Mouse (Mus musculus): ENCODE data around the gene Hspa1b. TPM values are rescaled to one million over a fixed set of nuclear protein-coding genes. Genes with fewer than 3 reads are reported as not detected.

Gene Hspa1b
- total and polyA plus RNA-seq, 3 experiments = 2.9 to 11.2 (median 6.3) TPM

DNA sequence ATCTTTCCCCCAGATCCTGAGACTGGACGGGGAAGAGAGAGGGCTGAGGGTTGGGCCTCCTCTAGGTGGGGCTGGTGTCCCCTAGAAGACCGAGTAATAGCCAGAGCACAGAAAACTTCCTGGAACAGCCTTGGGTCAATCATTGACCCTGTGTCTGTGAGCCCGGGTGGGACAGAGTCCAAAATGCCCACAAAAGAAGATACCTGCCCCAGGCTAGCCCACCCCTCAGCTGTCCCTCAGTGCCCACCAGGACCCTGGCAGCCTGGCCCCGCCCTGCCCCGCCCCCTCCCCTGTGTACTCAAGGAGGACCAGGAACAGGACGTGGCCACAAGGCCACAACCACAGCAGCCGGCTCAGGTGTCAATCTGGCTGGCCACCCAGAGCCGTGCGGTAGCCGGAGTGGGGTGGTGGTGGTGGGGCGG is 43.6 kb downstream of the Hspa1b start:
- H3K36me3 ChIP-seq (ENCODE audit: control insufficient read depth, insufficient read depth, low read length) = no peaks in the 10 kb centered on the region
- H3K4me3 ChIP-seq = no peak overlapping the region
- H3K79me2 ChIP-seq (replicated peaks; ENCODE audit: control insufficient read depth, insufficient read depth, low read length) = no peaks in the 10 kb centered on the region
- 34% methylated on average over 11 of the region's 11 CpGs for WGBS
- H3K27me3 ChIP-seq (ENCODE audit: control insufficient read depth, insufficient read depth, low read length) = no peaks in the 10 kb centered on the region
- H3K4me1 ChIP-seq (ENCODE audit: control insufficient read depth, insufficient read depth, low read length) = no peaks in the 10 kb centered on the region
- no peak overlapping the region for H3K27ac ChIP-seq
- intact Hi-C loops (cut with DNase I) = no loop called here
- no peak overlapping the region for H3K9ac ChIP-seq (ENCODE audit: low read depth, low read length)
- peak in 1 of 2 experiments; percentile 18 for DNase-seq
- no peak for TF ChIP-seq EP300 (IDR thresholded peaks at IDR 0.05; ENCODE audit: insufficient read depth, low read depth, low read length)
- TF ChIP-seq CTCF (IDR thresholded peaks at IDR 0.05) = peak; percentile 51

GRCm38 (mm10) chr17:34913930-34914665 is 44.9 kb downstream of the Hspa1b start, which contains the start of gene Slc44a4:
Slc44a4 (plus strand) TSS chr17:34914466.
- no peak within 1 kb of the TSS for H3K4me3 ChIP-seq
- no peaks in the 10 kb centered on the region for H3K4me1 ChIP-seq (ENCODE audit: control insufficient read depth, insufficient read depth, low read length)
- DNase-seq = no peak
- H3K79me2 ChIP-seq (replicated peaks; ENCODE audit: control insufficient read depth, insufficient read depth, low read length) = no peaks in the 10 kb centered on the region
- no peak within 1 kb of the TSS for H3K27ac ChIP-seq
- no peak for TF ChIP-seq POLR2A (IDR thresholded peaks at IDR 0.05; ENCODE audit: insufficient read depth, low read depth, low read length)
- TF ChIP-seq CTCF (IDR thresholded peaks at IDR 0.05) = no peak
- TF ChIP-seq EP300 (IDR thresholded peaks at IDR 0.05; ENCODE audit: insufficient read depth, low read depth, low read length) = no peak
- no peaks in the 10 kb centered on the region for H3K27me3 ChIP-seq (ENCODE audit: control insufficient read depth, insufficient read depth, low read length)
- WGBS = 51% methylated on average over 18 of the region's 18 CpGs
- intact Hi-C loops (cut with DNase I) = no loop called here
- no peaks in the 10 kb centered on the region for H3K36me3 ChIP-seq (ENCODE audit: control insufficient read depth, insufficient read depth, low read length)
- no peak within 1 kb of the TSS for H3K9ac ChIP-seq (ENCODE audit: low read depth, low read length)

- intact Hi-C loops (cut with DNase I) = loop anchor here (1.0 kb wide), 1 partner anchor 56 kb away; no protein-coding TSS in a partner anchor
- no peak for TF ChIP-seq POLR2A (IDR thresholded peaks at IDR 0.05; ENCODE audit: insufficient read depth, low read depth, low read length)
- peak; percentile 78; the same call in 1 of the 2 replicates for TF ChIP-seq EP300 (IDR thresholded peaks at IDR 0.05; ENCODE audit: insufficient read depth, low read depth, low read length)
- peak; percentile 87 for TF ChIP-seq CTCF (IDR thresholded peaks at IDR 0.05)
- Histone ChIP-seq H3K4me3 (no peak overlapping the region), H3K9ac (ENCODE audit: low read depth, low read length) (no peak overlapping the region), H3K36me3 (ENCODE audit: control insufficient read depth, insufficient read depth, low read length) (no peaks in the 10 kb centered on the region), H3K79me2 (replicated peaks; ENCODE audit: control insufficient read depth, insufficient read depth, low read length) (no peaks in the 10 kb centered on the region), H3K27ac (no peak overlapping the region), H3K4me1 (ENCODE audit: control insufficient read depth, insufficient read depth, low read length) (no peaks in the 10 kb centered on the region), H3K27me3 (ENCODE audit: control insufficient read depth, insufficient read depth, low read length) (no peaks in the 10 kb centered on the region)
- DNase-seq = peak; percentile 74 to 84
- WGBS = 56% methylated on average over 5 of the region's 5 CpGs
Observed at GRCm38 (mm10) chr17:34911945-34912351, 47.1 kb downstream of the Hspa1b start.

DNA sequence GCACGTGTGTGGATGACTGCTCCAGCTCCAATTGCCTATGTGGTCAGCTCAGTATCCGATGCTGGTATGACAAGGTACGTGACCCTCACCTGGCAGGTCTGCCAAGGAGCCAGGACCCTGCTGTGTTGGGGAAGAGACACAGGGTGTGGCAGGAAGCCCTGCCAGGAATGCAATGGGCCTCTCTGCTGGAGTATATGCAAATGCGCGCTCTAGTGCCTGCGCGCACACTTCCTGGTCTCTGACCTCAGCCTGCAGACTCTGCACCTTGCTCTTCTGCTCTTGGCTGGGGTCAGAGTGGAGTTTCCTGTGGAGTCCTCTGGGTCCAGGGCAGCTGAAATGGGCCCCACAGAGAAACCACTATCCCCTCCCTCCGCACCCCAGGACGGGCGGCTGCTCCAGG is 48.1 kb downstream of the Hspa1b start:
- TF ChIP-seq POLR2A (IDR thresholded peaks at IDR 0.05; ENCODE audit: insufficient read depth, low read depth, low read length) (no peak), EP300 (IDR thresholded peaks at IDR 0.05; ENCODE audit: insufficient read depth, low read depth, low read length) (no peak), CTCF (IDR thresholded peaks at IDR 0.05) (no peak)
- Histone ChIP-seq H3K36me3 (ENCODE audit: control insufficient read depth, insufficient read depth, low read length) (no peaks in the 10 kb centered on the region), H3K27ac (no peak overlapping the region), H3K27me3 (ENCODE audit: control insufficient read depth, insufficient read depth, low read length) (no peaks in the 10 kb centered on the region), H3K9ac (ENCODE audit: low read depth, low read length) (no peak overlapping the region), H3K79me2 (replicated peaks; ENCODE audit: control insufficient read depth, insufficient read depth, low read length) (no peaks in the 10 kb centered on the region), H3K4me3 (no peak overlapping the region), H3K4me1 (ENCODE audit: control insufficient read depth, insufficient read depth, low read length) (no peaks in the 10 kb centered on the region)
- intact Hi-C loops (cut with DNase I) = no loop called here
- 83% methylated on average over 10 of the region's 10 CpGs for WGBS
- DNase-seq = no peak

Other genes with a start within 250 kb of the Hspa1b start
Only the 30 nearest of the 42 such genes appear.
- not detected for gene Cyp21a1, start 154.7 kb downstream of the Hspa1b start, total RNA-seq (2021)
- 0.09 and 0.20 TPM in 2 replicates for gene Cyp21a1, start 154.7 kb downstream of the Hspa1b start, polyA plus RNA-seq (2012; rRNA removed)
- gene Stk19, start 122.3 kb downstream of the Hspa1b start, total RNA-seq (2021) = 1 to 10 TPM; 8.5 to 9.5 TPM
- 14.1 and 17.3 TPM in 2 replicates for gene Stk19, start 122.3 kb downstream of the Hspa1b start, polyA plus RNA-seq (2012; rRNA removed)
- gene Dxo, start 122.2 kb downstream of the Hspa1b start, total RNA-seq (2021) = 10 to 100 TPM; 12.4 to 14.2 TPM
- gene Dxo, start 122.2 kb downstream of the Hspa1b start, polyA plus RNA-seq (2012; rRNA removed) = 22.9 and 28.3 TPM in 2 replicates
- gene Skiv2l, start 109.0 kb downstream of the Hspa1b start, total RNA-seq (2021) = 10 to 100 TPM; 18.1 to 26.8 TPM
- gene Skiv2l, start 109.0 kb downstream of the Hspa1b start, polyA plus RNA-seq (2012; rRNA removed) = 28.9 and 37.7 TPM in 2 replicates
- 10 to 100 TPM; 14.9 to 15.8 TPM for gene Nelfe, start 108.8 kb downstream of the Hspa1b start, total RNA-seq (2021)
- 12.3 and 15.5 TPM in 2 replicates for gene Nelfe, start 108.8 kb downstream of the Hspa1b start, polyA plus RNA-seq (2012; rRNA removed)
- 1 to 10 TPM; 2.6 to 3.8 TPM for gene Cfb, start 96.7 kb downstream of the Hspa1b start, total RNA-seq (2021)
- 3.9 and 5.7 TPM in 2 replicates for gene Cfb, start 96.7 kb downstream of the Hspa1b start, polyA plus RNA-seq (2012; rRNA removed)
- gene Zbtb12, start 79.8 kb downstream of the Hspa1b start, total RNA-seq (2021) = 1 to 10 TPM; 7.9 to 9.0 TPM
- gene Zbtb12, start 79.8 kb downstream of the Hspa1b start, polyA plus RNA-seq (2012; rRNA removed) = 10.0 and 11.0 TPM in 2 replicates
- not detected for gene Gm20547, start 77.2 kb downstream of the Hspa1b start, total RNA-seq (2021)
- gene Gm20547, start 77.2 kb downstream of the Hspa1b start, polyA plus RNA-seq (2012; rRNA removed) = not detected in 2 replicates
- gene C2, start 61.0 kb downstream of the Hspa1b start, total RNA-seq (2021) = 1 to 10 TPM; 1.8 to 3.1 TPM
- gene C2, start 61.0 kb downstream of the Hspa1b start, polyA plus RNA-seq (2012; rRNA removed) = 4.5 and 8.1 TPM in 2 replicates
- gene Ehmt2, start 60.8 kb downstream of the Hspa1b start, total RNA-seq (2021) = 10 to 100 TPM; 38.0 to 42.6 TPM
- gene Ehmt2, start 60.8 kb downstream of the Hspa1b start, polyA plus RNA-seq (2012; rRNA removed) = 61.6 and 64.0 TPM in 2 replicates
- not detected for gene Slc44a4, start 44.8 kb downstream of the Hspa1b start, total RNA-seq (2021)
- 1.1 TPM in 1 of 2 replicates, not detected in the other for gene Slc44a4, start 44.8 kb downstream of the Hspa1b start, polyA plus RNA-seq (2012; rRNA removed)
- gene Neu1, start 28.0 kb downstream of the Hspa1b start, total RNA-seq (2021) = 10 to 100 TPM; 14.5 TPM
- 22.0 and 23.6 TPM in 2 replicates for gene Neu1, start 28.0 kb downstream of the Hspa1b start, polyA plus RNA-seq (2012; rRNA removed)
- gene Gm20481, start 10.7 kb upstream of the Hspa1b start, total RNA-seq (2021) = not detected
- gene Gm20481, start 10.7 kb upstream of the Hspa1b start, polyA plus RNA-seq (2012; rRNA removed) = not detected in 2 replicates
- gene Hspa1a, start 12.9 kb upstream of the Hspa1b start, total RNA-seq (2021) = 1 to 10 TPM; 3.3 to 9.8 TPM
- gene Hspa1a, start 12.9 kb upstream of the Hspa1b start, polyA plus RNA-seq (2012; rRNA removed) = 3.0 and 5.9 TPM in 2 replicates
- 10 to 100 TPM in 1 of 2 experiments, 1 to 10 TPM in 1; 8.3 to 10.9 TPM for gene Hspa1l, start 13.5 kb upstream of the Hspa1b start, total RNA-seq (2021)
- gene Hspa1l, start 13.5 kb upstream of the Hspa1b start, polyA plus RNA-seq (2012; rRNA removed) = 3.6 and 6.6 TPM in 2 replicates
- 10 to 100 TPM; 17.3 to 21.3 TPM for gene Lsm2, start 22.6 kb upstream of the Hspa1b start, total RNA-seq (2021)
- 50.7 and 58.0 TPM in 2 replicates for gene Lsm2, start 22.6 kb upstream of the Hspa1b start, polyA plus RNA-seq (2012; rRNA removed)
- 10 to 100 TPM; 27.0 to 28.5 TPM for gene Vars, start 41.7 kb upstream of the Hspa1b start, total RNA-seq (2021)
- gene Vars, start 41.7 kb upstream of the Hspa1b start, polyA plus RNA-seq (2012; rRNA removed) = 32.7 and 39.2 TPM in 2 replicates
- 10 to 100 TPM; 10.0 to 10.9 TPM for gene Vwa7, start 57.3 kb upstream of the Hspa1b start, total RNA-seq (2021)
- 7.5 and 10.2 TPM in 2 replicates for gene Vwa7, start 57.3 kb upstream of the Hspa1b start, polyA plus RNA-seq (2012; rRNA removed)
- not detected for gene Sapcd1, start 68.8 kb upstream of the Hspa1b start, total RNA-seq (2021)
- 0.20 and 0.67 TPM in 2 replicates for gene Sapcd1, start 68.8 kb upstream of the Hspa1b start, polyA plus RNA-seq (2012; rRNA removed)
- gene Msh5, start 87.5 kb upstream of the Hspa1b start, total RNA-seq (2021) = under 1 TPM; 0.23 to 0.29 TPM
- 1.00 and 1.2 TPM in 2 replicates for gene Msh5, start 87.5 kb upstream of the Hspa1b start, polyA plus RNA-seq (2012; rRNA removed)
- 10 to 100 TPM; 32.5 to 33.1 TPM for gene Clic1, start 90.7 kb upstream of the Hspa1b start, total RNA-seq (2021)
- gene Clic1, start 90.7 kb upstream of the Hspa1b start, polyA plus RNA-seq (2012; rRNA removed) = 44.4 and 51.6 TPM in 2 replicates
- 10 to 100 TPM; 20.0 to 20.5 TPM for gene Ddah2, start 99.8 kb upstream of the Hspa1b start, total RNA-seq (2021)
- gene Ddah2, start 99.8 kb upstream of the Hspa1b start, polyA plus RNA-seq (2012; rRNA removed) = 31.4 and 40.8 TPM in 2 replicates
- gene Ly6g6c, start 106.2 kb upstream of the Hspa1b start, total RNA-seq (2021) = under 1 TPM; 0.34 to 0.55 TPM
- gene Ly6g6c, start 106.2 kb upstream of the Hspa1b start, polyA plus RNA-seq (2012; rRNA removed) = 0.23 and 0.64 TPM in 2 replicates
- 1 to 10 TPM in 1 of 2 experiments, under 1 TPM in 1; 0.31 to 2.4 TPM for gene Mpig6b, start 106.9 kb upstream of the Hspa1b start, total RNA-seq (2021)
- gene Mpig6b, start 106.9 kb upstream of the Hspa1b start, polyA plus RNA-seq (2012; rRNA removed) = 0.32 and 1.4 TPM in 2 replicates
- gene Ly6g6e, start 117.7 kb upstream of the Hspa1b start, total RNA-seq (2021) = not detected
- gene Ly6g6e, start 117.7 kb upstream of the Hspa1b start, polyA plus RNA-seq (2012; rRNA removed) = 0.41 TPM in 1 of 2 replicates, not detected in the other
- under 1 TPM in 1 of 2 experiments, not detected in 1; 0.61 TPM for gene Ly6g6d, start 118.8 kb upstream of the Hspa1b start, total RNA-seq (2021)
- gene Ly6g6d, start 118.8 kb upstream of the Hspa1b start, polyA plus RNA-seq (2012; rRNA removed) = 1.3 and 1.6 TPM in 2 replicates
- not detected for gene Ly6g6f, start 126.4 kb upstream of the Hspa1b start, total RNA-seq (2021)
- 0.27 TPM in 1 of 2 replicates, not detected in the other for gene Ly6g6f, start 126.4 kb upstream of the Hspa1b start, polyA plus RNA-seq (2012; rRNA removed)
- gene Abhd16a, start 130.0 kb upstream of the Hspa1b start, total RNA-seq (2021) = 10 to 100 TPM; 53.2 to 62.5 TPM
- 95.7 and 98.2 TPM in 2 replicates for gene Abhd16a, start 130.0 kb upstream of the Hspa1b start, polyA plus RNA-seq (2012; rRNA removed)
- gene Ly6g5c, start 149.0 kb upstream of the Hspa1b start, total RNA-seq (2021) = not detected
- gene Ly6g5c, start 149.0 kb upstream of the Hspa1b start, polyA plus RNA-seq (2012; rRNA removed) = not detected in 2 replicates
- gene Ly6g5b, start 156.2 kb upstream of the Hspa1b start, total RNA-seq (2021) = under 1 TPM in 1 of 2 experiments, not detected in 1; 0.36 TPM
- 0.23 and 0.35 TPM in 2 replicates for gene Ly6g5b, start 156.2 kb upstream of the Hspa1b start, polyA plus RNA-seq (2012; rRNA removed)